11 mouse cellular contexts compared by ENCODE assay signal in genomic region chr5:37458236-37458635, GRCm38 (mm10).
"Had no signal": no experiment of that assay in that cellular context is flagged by ENCODE, and none has a peak within 500 bp of the region (broad histone marks: within the 10 kb centered on the region; RNA-seq: fewer than 3 reads in every experiment).

No protein-coding gene starts in this region.

- H3K4me2 ChIP-seq: midbrain, embryonic 11.5 days had no signal

- DNase-seq: kidney, adult 11 months; kidney, adult 8-10 months; kidney, postnatal 10 days; kidney, postnatal 4 days; lung, adult 2 months; lung, postnatal 14 days; lung, postnatal 4 days; midbrain, embryonic 14.5 days; thymus, adult 18-20 months; thymus, postnatal 36 days had no signal
